Mouse (Mus musculus) fibroblast of lung, adult 2 months (primary cell): ENCODE data around the gene Smarcc1.
"Not testable (repeated sequence)": the region's sequence is repeated elsewhere in the genome, so short reads cannot be mapped to it uniquely, and the experiment has no call there.

Experiments
- DNase-seq: peaks from one replicate; pipeline ENCODE4 v3.0.0-alpha.2; 2011; ENCODE audit warnings: low read depth

Smarcc1 gene

DNA sequence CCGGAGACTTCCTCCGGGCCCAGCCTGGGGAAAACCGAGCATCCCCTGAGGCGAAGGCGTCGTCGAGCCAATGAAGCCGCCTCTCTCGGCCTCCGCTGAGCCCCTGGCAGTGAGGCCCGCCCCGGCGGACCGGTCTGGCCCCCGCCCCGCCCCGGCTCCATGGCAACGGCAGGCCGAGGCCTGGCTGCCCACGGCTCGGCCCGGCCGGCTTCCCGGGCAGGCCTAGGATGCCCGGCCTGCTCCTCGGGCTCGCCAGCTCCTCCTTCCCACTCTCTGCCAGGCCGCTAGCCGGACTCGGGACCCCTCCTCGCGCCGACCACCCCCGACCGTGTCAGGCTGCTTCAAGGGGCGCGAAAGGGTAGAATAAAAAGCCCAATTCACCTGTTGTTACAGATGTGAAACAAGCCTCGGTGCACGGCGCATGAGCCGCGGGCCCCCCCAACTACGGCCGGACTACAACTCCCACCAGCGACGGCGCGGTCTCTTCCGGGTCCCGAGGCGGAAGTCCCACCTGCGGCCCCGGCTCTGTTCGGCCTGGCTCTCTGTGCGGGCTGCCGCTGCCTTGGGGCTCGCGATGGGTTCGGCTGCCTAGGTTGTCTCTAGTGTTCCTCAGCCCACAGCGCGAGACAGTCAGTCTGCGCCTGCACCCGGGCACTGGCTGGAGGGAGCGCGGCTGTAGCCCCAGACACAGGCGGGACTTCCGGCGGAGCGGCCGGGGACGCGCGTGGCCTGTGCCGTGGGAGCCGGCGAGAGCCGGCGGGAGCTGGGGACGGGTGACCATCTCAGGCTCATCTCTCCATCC is at the start of gene Smarcc1:
Gene Smarcc1 (plus strand): TSS at position 732 of the 802 bp plus-strand sequence.
- peak; percentile 73 for DNase-seq

DNA sequence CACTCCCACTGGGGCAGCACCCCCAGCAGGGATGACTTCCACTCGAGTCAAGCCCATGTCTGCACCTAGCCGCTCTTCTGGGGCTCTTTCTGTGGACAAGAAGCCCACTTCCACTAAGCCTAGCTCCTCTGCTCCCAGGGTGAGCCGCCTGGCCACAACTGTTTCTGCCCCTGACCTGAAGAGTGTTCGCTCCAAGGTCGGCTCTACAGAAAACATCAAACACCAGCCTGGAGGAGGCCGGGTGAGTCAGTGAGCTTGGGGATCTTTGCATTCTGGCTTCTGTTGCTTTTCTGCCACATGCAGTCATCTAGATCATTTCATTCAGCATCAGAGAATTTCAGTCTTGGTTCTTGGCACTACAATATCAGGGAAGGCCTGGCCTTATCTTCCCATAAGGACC is 48.8 kb upstream of the Smarcc1 start:
- no peak for DNase-seq

DNA sequence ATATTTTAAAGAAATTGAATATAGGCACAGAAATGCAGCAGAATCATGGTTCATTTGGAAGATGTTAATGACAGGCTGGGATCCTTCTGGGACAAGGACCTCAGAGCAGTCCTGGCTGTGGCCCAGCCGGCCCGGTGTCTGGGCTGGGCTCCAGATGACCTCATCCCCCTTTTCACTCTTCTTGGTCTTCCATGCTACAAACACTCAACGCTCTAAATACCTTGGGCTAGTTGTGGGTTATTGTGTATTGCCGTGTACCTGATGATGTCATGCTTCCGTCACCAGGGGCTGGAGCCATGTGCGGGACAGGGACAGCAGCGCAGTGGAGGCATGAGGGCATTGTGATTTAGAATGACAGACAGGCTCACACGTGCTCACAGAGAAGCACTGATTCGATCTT is 47.1 kb upstream of the Smarcc1 start:
- DNase-seq = no peak

DNA sequence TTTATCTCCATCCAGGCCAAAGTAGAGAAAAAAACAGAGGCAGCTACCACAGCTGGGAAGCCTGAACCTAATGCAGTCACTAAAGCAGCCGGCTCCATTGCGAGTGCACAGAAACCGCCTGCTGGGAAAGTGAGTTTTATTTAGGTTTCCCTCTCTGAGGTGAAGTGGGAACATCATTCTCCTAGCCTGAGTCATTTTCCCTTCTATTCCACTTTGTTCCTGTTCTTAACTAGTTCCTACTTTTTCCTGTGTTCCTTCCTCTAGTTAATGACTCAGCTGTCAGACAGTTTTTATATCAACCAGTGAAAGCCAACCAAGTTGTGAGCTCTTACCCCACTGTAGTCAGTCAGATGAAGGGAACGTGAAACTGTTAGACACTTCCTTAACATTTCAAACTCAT is 46.5 kb upstream of the Smarcc1 start:
- DNase-seq = no peak

DNA sequence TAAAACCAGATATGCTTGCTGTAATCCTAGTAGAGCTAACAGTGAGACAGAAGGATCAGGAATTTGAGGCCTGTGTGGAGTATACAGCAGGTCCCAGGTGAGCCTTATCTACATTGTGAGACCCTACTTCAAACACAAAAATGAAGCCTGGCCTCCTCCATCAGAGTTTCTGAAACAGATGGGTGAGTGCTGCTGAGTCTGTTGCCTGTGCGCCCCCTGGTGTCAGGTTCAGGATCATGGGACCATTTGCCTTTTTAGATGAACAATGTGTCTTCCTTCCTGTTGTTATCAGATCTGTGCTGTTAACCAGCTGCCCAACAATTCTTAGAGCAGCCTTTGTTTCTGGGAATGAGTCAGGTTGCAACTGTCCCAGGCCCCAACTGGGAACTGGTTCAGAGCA is 45.7 kb upstream of the Smarcc1 start:
- no peak for DNase-seq

DNA sequence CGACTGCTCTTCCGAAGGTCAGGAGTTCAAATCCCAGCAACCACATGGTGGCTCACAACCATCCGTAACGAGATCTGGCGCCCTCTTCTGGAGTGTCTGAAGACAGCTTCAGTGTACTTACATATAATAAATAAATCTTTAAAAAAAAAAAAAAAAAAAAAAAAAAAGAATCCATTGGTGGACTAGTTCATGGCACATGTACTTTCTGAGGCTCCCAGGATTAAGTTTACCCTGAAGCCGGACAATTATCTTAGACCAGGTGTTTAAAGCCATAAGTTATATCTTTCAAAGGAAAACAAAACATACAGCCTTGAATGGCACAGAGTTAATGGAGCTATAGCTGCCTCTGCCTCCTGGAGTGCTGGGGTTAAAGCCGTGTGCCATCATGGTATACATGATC is 41.0 kb upstream of the Smarcc1 start:
- not testable (repeated sequence) for DNase-seq

DNA sequence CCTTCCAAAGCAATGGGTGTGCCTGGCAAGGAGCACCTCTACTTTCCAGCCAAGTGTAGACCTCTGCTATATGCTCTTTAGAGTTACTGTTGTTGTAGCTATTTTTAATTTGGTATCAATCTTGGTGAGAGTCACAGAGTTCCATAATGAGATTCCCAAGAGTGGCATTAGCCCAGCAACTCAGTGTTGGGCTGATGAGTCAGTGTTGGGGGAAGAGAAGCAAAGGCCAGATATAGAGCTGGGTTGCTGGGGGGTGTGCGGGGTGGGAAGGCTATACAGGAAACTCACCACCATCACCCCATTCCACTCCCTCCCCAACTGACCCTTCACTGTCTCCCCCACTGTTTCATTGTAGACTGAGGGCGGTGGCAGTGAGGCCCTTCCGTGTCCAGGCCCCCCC is 36.4 kb upstream of the Smarcc1 start:
- DNase-seq = no peak

DNA sequence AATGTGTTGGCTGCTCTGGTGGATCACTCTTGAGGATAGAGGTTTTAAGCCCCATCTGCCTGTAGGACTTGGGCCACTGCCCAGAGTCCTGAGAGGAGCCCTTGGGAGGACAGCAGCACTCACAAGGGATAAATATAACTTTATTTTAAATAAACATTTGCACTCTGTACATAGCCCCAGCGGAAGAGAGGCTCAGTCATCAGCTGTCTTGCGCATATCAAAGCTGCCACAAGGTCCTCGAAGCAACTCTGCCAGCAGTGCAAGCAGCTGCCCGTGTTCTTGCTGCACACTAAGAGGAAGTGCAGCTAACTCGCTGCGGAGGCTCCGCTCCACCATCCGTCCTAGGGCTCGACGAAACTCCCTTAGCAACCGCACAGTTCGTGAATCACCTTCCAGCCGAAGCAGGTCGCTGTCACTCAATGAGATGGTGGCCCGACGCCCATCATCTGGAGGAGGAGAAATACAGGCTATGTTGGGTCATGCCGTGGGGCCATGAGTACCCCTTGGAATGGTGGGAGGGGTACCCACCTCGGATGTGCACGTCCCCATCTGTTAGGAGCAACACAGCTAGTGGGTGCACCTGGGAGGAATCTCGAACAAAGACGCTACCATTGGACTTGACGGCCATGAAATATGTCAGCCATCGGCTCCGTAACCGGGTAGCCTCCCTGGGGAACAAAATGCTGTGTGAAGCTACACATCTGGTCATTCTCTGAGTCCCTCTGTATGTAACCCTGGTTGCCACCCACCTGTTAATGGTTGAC is 33.1 kb upstream of the Smarcc1 start:
- DNase-seq = no peak

DNA sequence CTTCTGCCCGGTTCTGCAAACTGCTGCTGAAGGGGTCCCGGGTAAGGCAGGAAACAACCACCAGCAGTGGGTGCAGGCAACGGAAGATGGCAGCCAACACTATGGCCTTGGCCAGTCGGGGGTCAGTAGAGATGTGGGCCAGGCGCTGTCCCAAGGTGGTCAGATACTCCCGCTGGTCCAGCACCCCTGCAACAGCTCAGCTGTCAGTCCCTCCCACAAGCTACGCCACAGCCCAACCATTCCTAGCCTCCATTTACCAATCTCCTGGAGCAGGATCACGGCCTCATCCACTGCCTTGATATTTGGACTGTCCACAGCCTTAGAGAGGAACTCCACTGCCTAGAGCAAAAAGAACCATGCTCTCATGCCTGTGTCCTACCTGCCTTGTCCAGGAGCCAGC is 31.8 kb upstream of the Smarcc1 start:
- DNase-seq = no peak

DNA sequence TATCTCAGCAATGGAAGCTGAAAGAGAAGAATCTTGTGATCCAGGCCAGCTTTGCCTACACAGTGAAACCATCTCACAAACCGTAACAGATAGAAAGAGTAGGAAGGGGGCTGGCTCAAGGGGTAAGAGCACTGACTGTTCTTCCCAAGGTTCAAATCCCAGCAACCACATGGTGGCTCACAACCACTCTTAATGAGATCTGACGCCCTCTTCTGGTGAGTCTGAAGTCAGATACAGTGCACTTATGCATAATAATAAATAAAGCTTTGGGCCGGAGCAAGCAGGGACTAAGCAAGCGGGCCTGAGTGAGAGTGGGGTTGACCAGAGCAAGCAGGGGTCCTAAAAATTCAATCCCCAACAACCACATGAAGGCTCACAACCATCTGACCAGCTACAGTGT is 24.2 kb upstream of the Smarcc1 start:
- DNase-seq = no peak

DNA sequence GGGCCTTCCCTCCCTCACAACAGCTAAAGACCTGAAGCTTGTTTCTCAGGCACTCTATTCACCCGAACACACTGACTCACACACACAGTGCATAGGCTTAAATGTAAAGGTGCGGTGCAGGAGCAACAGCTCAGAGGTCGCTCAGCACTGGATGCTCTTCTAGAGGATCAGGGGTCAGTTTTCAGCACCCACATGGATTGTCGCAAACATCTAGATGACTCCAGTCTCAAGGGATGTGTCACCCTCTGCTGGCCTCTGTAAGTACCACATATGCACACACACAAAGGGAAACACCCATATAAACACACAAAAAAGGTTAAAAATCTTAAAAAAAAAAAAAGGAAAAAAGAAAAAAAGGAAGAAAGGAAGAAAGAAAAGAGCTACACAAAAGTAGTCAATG is 22.7 kb upstream of the Smarcc1 start:
- DNase-seq = no peak

DNA sequence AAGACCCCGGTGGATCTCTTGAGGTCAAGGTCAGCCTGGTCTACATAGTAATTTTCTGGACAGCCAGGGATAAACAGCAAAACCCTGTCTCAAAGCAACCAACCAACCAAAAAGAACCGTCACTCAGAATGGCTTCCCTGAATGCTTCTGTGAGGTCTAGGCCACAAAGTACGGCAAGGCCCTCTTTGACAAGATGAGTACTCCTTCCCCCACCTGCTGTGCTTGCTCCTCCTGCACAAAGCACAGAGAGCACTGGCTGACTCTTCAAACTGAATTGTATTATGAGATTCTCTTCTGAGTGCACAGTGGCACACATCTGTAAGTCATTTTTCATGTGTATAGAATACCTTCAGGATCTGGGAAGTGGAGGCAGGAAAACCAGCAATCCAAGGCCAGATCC is 19.7 kb upstream of the Smarcc1 start:
- no peak for DNase-seq

DNA sequence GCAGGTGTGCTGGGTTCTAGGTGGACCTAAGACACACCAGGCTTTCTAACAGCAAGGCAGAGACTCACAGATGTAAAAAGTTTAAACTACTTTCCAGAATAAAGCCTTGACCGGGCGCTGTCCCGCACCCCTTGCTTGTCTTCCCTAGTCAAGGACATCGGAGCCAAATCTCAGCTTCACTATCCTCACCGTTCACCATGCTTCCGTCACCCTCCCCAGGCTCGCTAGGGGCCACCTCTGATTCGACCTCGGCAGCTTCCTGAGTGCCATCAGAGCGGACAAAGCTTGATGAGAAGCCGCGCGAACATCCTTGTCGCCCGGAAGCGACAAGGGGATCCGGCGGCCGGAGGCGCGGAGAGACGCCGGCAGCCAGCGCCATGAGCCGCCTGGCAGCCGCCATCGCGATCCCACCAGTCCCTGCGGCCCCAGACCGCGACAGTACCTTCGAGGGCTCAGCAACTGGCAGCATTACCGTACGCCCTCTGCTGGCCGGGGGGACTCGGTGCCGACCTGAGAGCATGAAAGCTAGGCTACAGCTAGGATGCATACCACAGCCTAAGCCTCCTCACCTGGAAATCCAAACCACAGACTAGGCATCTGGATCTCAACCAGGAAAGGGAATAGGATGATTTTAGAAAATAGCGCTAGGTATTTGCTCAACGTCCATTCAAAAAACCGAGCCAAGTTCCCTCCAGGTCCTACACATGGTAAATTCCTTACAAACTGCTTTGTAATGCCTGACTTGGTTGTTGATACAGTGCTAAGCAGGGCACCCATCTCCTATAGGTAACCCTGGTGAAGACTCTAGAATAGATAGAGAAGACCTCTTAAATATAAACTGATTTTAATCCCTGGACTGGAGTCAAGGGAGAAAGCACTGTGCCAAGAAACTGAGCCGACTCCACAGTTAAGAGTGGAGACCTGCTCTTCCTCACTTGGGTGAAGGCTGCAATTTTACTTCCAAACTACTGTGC is 16.6 kb upstream of the Smarcc1 start:
- peak; percentile 56 for DNase-seq

DNA sequence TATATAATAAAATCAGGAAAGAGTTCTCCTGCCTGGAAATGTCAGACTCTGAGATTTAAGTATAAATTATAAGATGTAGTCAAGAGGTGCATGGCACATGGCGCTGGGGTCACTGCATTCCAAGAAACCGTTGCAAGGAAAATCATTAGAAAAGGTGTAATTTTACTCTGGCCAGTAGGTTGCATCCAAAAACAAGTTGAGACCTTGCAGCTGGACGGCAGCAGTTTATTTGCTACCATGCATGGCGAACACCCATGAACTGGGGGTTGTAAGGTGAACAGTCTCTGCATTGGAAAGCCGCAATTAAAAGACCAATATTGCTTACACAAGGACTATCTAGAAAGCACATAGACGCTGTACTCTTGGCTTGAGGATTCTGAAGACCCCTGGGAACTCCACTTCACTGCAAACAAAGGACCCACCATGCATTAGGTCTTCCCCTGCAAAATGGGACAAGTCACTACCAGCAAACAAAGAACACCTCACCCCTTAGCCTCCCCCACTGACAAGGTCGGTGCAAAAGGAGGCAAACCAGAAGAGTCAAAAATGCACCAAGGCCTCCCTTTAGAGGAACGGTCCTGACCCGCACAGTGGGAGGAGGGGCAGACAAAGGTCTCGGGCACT is 1.0 kb upstream of the Smarcc1 start:
- no peak for DNase-seq

DNA sequence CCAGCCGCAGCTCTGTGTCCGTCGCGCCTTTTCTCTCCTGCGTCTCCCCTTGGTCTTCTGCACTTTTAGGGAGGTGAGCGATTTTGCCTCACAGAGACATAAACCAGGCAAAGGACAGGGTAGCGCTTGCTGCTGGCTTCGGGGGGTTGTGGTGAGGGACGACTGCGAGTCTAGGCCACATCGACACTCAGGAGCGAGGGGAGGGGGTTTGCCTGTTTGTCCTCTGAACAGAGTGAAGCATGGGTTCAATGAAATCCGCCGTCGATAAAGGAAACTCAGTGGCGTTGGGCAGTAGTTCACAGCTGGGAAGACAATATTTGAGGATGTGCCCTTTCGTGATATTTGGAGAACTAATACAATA is 251 bp downstream of the Smarcc1 start, which contains the start of gene Dhx30:
Gene Dhx30 (minus strand): TSS at position 52 of the 361 bp plus-strand sequence.
- DNase-seq = no peak

DNA sequence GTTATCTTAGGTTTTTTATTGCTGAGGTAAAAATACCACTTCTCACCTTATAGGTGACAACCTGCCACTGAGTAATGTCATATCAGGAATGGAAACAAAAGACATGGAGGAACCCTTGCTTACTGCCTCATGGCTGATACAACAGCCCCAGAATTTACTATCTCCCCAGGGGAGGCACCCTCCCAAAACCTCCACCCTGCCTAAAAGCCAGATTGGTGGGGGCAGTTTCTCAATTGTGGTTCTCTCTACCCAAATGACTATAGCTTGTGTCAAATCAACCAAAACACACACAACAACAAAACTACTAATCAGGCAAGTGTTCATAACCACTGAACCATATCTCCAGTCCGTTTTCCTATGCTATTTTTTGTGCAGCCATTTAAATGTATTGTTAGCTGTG is 741 bp downstream of the Smarcc1 start:
- DNase-seq = no peak

DNA sequence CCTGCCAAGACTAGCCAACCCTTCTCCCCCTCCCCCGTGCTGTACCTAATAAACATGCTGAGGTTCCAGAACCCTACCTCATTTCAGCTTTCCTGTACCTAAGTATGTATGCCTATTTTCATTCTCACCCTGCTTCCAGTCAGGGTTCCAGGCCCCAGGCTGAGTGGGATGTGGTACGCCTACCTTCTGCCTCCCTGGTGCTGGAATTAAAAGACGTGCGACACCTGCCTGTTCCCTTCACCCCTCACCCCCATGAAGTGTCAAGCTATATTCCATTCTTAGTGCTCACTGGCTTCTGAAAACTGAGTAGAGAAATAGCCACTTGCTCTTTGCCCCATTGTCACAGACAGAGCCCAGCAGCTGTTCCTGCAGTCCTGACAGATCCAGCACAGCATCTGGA is 3.9 kb downstream of the Smarcc1 start:
- no peak for DNase-seq

DNA sequence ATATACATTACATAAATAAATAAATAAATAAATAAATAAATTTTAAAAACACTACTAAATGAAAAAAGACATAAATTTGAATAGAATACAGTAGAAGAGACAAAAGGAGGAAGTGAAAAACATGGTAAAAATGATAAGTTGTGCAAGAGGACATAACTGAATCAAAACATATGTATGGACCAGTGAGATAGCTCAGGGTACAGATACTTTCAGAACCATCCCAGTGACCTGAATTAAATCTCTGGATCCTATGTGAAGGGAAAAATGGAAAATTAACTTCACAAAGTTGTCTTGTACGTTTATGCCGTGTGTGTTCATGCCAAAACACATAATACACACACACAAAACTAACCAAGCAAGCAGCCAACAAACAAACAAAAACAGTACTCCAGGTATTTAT is 5.8 kb downstream of the Smarcc1 start:
- no peak for DNase-seq

DNA sequence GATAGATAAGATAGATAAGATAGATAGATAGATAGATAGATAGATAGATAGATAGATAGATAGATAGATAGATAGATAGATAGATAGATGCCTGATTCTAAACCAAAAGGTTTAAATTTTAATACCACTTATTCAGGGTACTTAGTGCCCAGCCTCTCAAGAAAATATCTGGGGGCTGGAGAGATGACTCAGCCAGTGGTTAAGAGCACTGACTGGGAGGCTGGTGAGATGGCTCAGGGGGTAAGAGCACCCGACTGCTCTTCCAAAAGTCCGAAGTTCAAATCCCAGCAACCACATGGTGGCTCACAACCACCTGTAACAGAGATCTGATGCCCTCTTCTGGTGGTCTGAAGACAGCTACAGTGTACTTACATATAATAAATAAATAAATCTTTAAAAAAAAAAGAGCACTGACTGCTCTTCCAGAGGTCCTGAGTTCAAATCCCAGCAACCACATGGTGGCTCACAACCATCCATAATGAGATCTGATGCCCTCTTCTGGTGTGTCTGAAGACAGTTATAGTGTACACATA is 6.6 kb downstream of the Smarcc1 start:
- DNase-seq = not testable (repeated sequence)

DNA sequence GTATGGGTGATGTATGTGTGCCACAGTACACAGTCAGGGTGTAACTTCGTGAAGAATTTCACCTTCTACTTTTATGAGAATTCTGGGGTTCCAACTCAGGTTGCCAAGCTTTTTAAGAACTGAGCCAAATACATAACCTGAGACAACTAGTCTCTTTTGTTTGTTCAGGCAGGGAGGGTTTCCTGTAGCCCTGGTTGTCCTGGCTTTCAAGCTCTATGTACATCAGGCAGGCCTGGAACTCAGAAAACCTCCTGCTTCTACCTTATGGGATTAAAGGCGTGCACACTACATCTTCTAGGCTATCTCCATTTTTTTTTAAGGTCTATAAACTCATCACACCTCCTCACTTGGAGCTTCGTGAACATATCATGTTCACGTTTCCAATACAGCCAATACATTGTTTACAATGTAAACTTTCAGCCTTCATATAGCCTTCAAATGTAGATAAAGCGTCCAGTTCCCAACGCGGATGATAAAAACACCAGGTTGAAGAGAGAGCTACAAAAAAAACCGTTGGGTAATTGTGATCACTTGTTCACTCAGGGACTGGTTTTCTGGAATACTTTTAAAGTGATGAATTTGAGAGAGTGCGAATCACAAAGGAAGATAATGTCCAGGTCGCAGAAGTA is 13.5 kb downstream of the Smarcc1 start:
- DNase-seq = no peak

DNA sequence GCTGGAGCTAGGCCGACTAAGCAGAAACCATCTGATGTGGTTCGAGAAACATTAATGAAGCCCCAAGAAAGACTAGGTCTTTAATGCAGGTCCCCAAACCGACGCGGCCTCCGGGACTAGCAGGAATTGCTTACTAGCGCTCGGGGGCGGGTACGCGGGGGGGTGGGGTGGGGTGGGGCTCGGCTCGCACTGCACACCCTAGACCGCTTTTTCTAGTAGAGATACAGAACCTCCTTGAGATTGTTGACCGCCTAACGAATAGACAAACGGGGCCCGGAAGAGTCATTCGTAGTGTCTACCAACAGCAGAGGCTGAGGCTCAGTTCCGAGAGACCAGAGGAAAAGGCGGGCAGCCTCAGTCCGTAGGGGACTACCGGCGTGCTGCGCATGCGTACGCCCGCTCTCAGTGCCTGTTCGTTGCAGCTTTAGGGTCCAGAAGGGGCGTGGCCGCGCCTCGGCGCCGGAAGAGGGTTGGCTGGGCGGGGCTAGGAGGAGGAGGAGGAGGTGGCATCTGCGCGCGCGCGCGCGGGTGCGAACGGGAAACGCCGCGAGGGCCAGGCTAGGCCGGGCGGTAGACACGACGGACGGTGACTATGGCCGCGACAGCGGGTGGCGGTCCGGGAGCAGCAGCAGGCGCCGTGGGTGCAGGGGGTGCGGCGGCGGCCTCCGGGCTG is 14.2 kb downstream of the Smarcc1 start:
- DNase-seq = peak; percentile 92
